Mouse (Mus musculus) forebrain, embryonic 12.5 days (tissue): ENCODE data around the gene Gm45140. TPM values are rescaled to one million over a fixed set of nuclear protein-coding genes. Genes with fewer than 3 reads are reported as not detected.

Source experiments
- ATAC-seq: fragments of 200-750 bp; cut with Nextera tagmentation; 2 replicates; pipeline ENCODE4 v1.8.0; 2017; ENCODE audit warnings: moderate TSS enrichment; ENCODE audit not compliant: low FRiP score
- H3K27ac ChIP-seq: fragments of 300-500 bp; sonication (generic); 2 replicates; pipeline ENCODE4 v1.5.1; 2016; ENCODE audit warnings: mild to moderate bottlenecking
- H3K27me3 ChIP-seq: fragments of 300-500 bp; sonication (generic); 2 replicates; pipeline ENCODE4 v1.6.1; 2016; ENCODE audit warnings: mild to moderate bottlenecking
- H3K36me3 ChIP-seq: fragments of 300-500 bp; sonication (generic); replicated peaks from 2 replicates; pipeline ENCODE4 v1.6.1; 2016; ENCODE audit warnings: mild to moderate bottlenecking
- H3K4me1 ChIP-seq: fragments of 300-500 bp; sonication (generic); 2 replicates; pipeline ENCODE4 v1.6.1; 2016
- H3K4me2 ChIP-seq: fragments of 300-500 bp; sonication (generic); 2 replicates; pipeline ENCODE4 v1.6.1; 2016; ENCODE audit warnings: mild to moderate bottlenecking, moderate library complexity
- H3K4me3 ChIP-seq: fragments of 300-500 bp; sonication (generic); replicated peaks from 2 replicates; pipeline ENCODE4 v1.5.1; 2016; ENCODE audit warnings: mild to moderate bottlenecking
- H3K9ac ChIP-seq: fragments of 300-500 bp; sonication (generic); 2 replicates; pipeline ENCODE4 v1.6.1; 2016; ENCODE audit warnings: mild to moderate bottlenecking
- H3K9me3 ChIP-seq: fragments of 300-500 bp; sonication (generic); 2 replicates; pipeline ENCODE4 v1.6.1; 2016
- WGBS: fragments of 180-500 bp; shearing (Covaris S2); methylation state at CpG from one replicate; pipeline ENCODE4 v1.1.7; 2016; 5-methylcytosine and 5-hydroxymethylcytosine counted together
- polyA plus RNA-seq: library from polyadenylated mRNA; unstranded; fragments of >200 nt; fragmentation: Nextera tagmentation; extraction: Ambion mirVana; gene quantifications from 2 replicates; pipeline ENCODE4 v1.2.1, GENCODE M21; 2016

Gm45140 gene
- polyA plus RNA-seq, 1 experiment from 2014 or later, result 3.3 TPM

- Histone ChIP-seq H3K36me3 (peaks cover 10% of the 10 kb centered on the region), H3K4me1 (peaks cover 11% of the 10 kb centered on the region), H3K27me3 (no peaks in the 10 kb centered on the region), H3K27ac (no peak overlapping the region), H3K4me3 (no peak overlapping the region), H3K9me3 (no peaks in the 10 kb centered on the region), H3K9ac (no peak overlapping the region), H3K4me2 (no peak overlapping the region)
- no peak for ATAC-seq
- 97% methylated on average over 5 of the region's 5 CpGs for WGBS
Measured at GRCm38 (mm10) chr6:87791826-87792225, 43.8 kb downstream of the Gm45140 start.

GRCm38 (mm10) chr6:87790779-87791480 lies 44.7 kb downstream of the Gm45140 start:
- Histone ChIP-seq H3K27me3 (no peaks in the 10 kb centered on the region), H3K9ac (no peak overlapping the region), H3K9me3 (no peaks in the 10 kb centered on the region), H3K4me3 (no peak overlapping the region), H3K27ac (no peak overlapping the region), H3K4me1 (peaks cover 11% of the 10 kb centered on the region), H3K4me2 (no peak overlapping the region), H3K36me3 (peaks cover 10% of the 10 kb centered on the region)
- WGBS, result 82% methylated on average over 7 of the region's 7 CpGs
- ATAC-seq, result no peak

- ATAC-seq, result no peak
- Histone ChIP-seq H3K4me2 (no peak overlapping the region), H3K27me3 (no peaks in the 10 kb centered on the region), H3K9ac (no peak overlapping the region), H3K27ac (peak overlapping the region; percentile 64; the same call in 1 of the 2 replicates), H3K36me3 (peaks cover 10% of the 10 kb centered on the region), H3K4me1 (peaks cover 11% of the 10 kb centered on the region), H3K4me3 (no peak overlapping the region), H3K9me3 (no peaks in the 10 kb centered on the region)
- WGBS, result 94% methylated on average over 6 of the region's 6 CpGs
Measured at GRCm38 (mm10) chr6:87789791-87790190, 45.8 kb downstream of the Gm45140 start.

- Histone ChIP-seq H3K36me3 (peaks cover 10% of the 10 kb centered on the region), H3K4me2 (no peak overlapping the region), H3K27ac (peak overlapping the region; percentile 64), H3K4me3 (no peak overlapping the region), H3K9me3 (no peaks in the 10 kb centered on the region), H3K4me1 (peaks cover 11% of the 10 kb centered on the region), H3K9ac (no peak overlapping the region; the same call in 1 of the 2 replicates), H3K27me3 (no peaks in the 10 kb centered on the region)
- 47% methylated on average over 5 of the region's 5 CpGs for WGBS
- no peak for ATAC-seq
Measured at GRCm38 (mm10) chr6:87788896-87789587, 46.6 kb downstream of the Gm45140 start.

GRCm38 (mm10) chr6:87788266-87788895 lies 47.2 kb downstream of the Gm45140 start:
- Histone ChIP-seq H3K4me3 (no peak overlapping the region), H3K27ac (no peak overlapping the region), H3K36me3 (peaks cover 10% of the 10 kb centered on the region), H3K4me1 (peaks cover 11% of the 10 kb centered on the region), H3K9ac (no peak overlapping the region; the same call in 1 of the 2 replicates), H3K9me3 (no peaks in the 10 kb centered on the region), H3K4me2 (no peak overlapping the region), H3K27me3 (no peaks in the 10 kb centered on the region)
- no peak for ATAC-seq
- 93% methylated on average over 9 of the region's 9 CpGs for WGBS

GRCm38 (mm10) chr6:87787108-87787890 lies 48.3 kb downstream of the Gm45140 start:
- Histone ChIP-seq H3K4me3 (no peak overlapping the region), H3K36me3 (peaks cover 5% of the 10 kb centered on the region), H3K9ac (no peak overlapping the region), H3K9me3 (no peaks in the 10 kb centered on the region), H3K4me2 (no peak overlapping the region), H3K27me3 (no peaks in the 10 kb centered on the region), H3K4me1 (peaks cover 11% of the 10 kb centered on the region), H3K27ac (no peak overlapping the region)
- WGBS, result 87% methylated on average over 6 of the region's 6 CpGs
- no peak for ATAC-seq

- no peak overlapping the region for H3K9ac ChIP-seq
- H3K4me1 ChIP-seq, result peaks cover 11% of the 10 kb centered on the region
- no peaks in the 10 kb centered on the region for H3K27me3 ChIP-seq
- H3K36me3 ChIP-seq, result no peaks in the 10 kb centered on the region
- no peak overlapping the region for H3K4me2 ChIP-seq
- no peak overlapping the region for H3K4me3 ChIP-seq
- H3K9me3 ChIP-seq, result no peaks in the 10 kb centered on the region
- no peak overlapping the region for H3K27ac ChIP-seq
- ATAC-seq, result no peak
- 89% methylated on average over 5 of the region's 5 CpGs for WGBS
Measured at GRCm38 (mm10) chr6:87786621-87787020, 49.0 kb downstream of the Gm45140 start.

- H3K27me3 ChIP-seq, result no peaks in the 10 kb centered on the region
- ATAC-seq, result no peak
- no peaks in the 10 kb centered on the region for H3K9me3 ChIP-seq
- H3K9ac ChIP-seq, result no peak overlapping the region
- no peak overlapping the region for H3K4me3 ChIP-seq
- no peaks in the 10 kb centered on the region for H3K36me3 ChIP-seq
- H3K4me2 ChIP-seq, result no peak overlapping the region
- no peak overlapping the region for H3K27ac ChIP-seq
- 81% methylated on average over 8 of the region's 8 CpGs for WGBS
- peaks cover 3% of the 10 kb centered on the region for H3K4me1 ChIP-seq
Measured at GRCm38 (mm10) chr6:87784033-87784432, 51.6 kb downstream of the Gm45140 start.

- no peak for ATAC-seq
- Histone ChIP-seq H3K4me1 (no peaks in the 10 kb centered on the region), H3K4me2 (no peak overlapping the region), H3K9ac (no peak overlapping the region), H3K27me3 (no peaks in the 10 kb centered on the region), H3K27ac (no peak overlapping the region), H3K4me3 (no peak overlapping the region), H3K9me3 (no peaks in the 10 kb centered on the region), H3K36me3 (no peaks in the 10 kb centered on the region)
- 84% methylated on average over 10 of the region's 10 CpGs for WGBS
Measured at GRCm38 (mm10) chr6:87780546-87781301, 54.9 kb downstream of the Gm45140 start.

- no peaks in the 10 kb centered on the region for H3K4me1 ChIP-seq
- H3K27me3 ChIP-seq, result no peaks in the 10 kb centered on the region
- no peak overlapping the region for H3K4me2 ChIP-seq
- peak overlapping the region; percentile 29; the same call in 1 of the 2 replicates for H3K9ac ChIP-seq
- no peak overlapping the region for H3K4me3 ChIP-seq
- WGBS, result 84% methylated on average over 11 of the region's 11 CpGs
- no peaks in the 10 kb centered on the region for H3K9me3 ChIP-seq
- no peak overlapping the region for H3K27ac ChIP-seq
- no peaks in the 10 kb centered on the region for H3K36me3 ChIP-seq
- no peak for ATAC-seq
Measured at GRCm38 (mm10) chr6:87779174-87780165, 56.1 kb downstream of the Gm45140 start.
